Mouse (Mus musculus) brain, embryonic 14.5 days (tissue): Measurements from ENCODE around the gene Anks4b.

ENCODE experiments used
- CTCF ChIP-seq: fragments of 200-500 bp; IDR thresholded peaks from 2 replicates; pipeline ENCODE4 v1.5.1; 2012; ENCODE audit warnings: inconsistent platforms, mild to moderate bottlenecking, moderate library complexity, borderline replicate concordance; ENCODE audit not compliant: insufficient read depth, insufficient read length; ENCODE audit errors: extremely low read depth
- POLR2A ChIP-seq: fragments of 200-500 bp; IDR thresholded peaks from 2 replicates; pipeline ENCODE4 v1.6.1; 2012; ENCODE audit warnings: mild to moderate bottlenecking, inconsistent platforms, borderline replicate concordance; ENCODE audit not compliant: poor library complexity, insufficient read depth, insufficient read length, severe bottlenecking; ENCODE audit errors: extremely low read depth

DNA sequence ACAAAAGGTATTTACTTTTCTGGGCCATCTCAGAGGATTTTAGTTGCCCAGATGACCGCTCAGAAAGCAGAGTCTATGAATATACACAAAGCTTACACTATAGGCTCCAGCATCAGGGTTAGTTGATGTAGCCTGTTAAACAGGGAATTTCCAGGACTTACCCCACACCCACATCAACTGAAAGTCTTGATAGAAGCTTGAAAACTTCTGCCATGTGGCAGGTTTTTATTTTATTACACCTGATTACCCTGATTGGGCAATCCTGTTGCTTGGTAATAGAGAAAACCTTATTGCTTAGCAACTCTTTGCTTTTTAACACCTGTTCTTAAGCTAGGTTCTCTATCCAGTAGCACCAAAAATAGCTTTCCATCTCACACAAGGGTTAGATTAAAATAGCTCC is 30.9 kb upstream of the Anks4b start:
- TF ChIP-seq CTCF (no peak), POLR2A (no peak)
